Mouse (Mus musculus) heart, embryonic 15.5 days (tissue): ENCODE results near the gene Dnajb13. TPM values are rescaled to one million over a fixed set of nuclear protein-coding genes. Genes with fewer than 3 reads are reported as not detected.
A peak's percentile ranks its signal among the peaks of the same experiment; 100 is the strongest.

Experiments
- ATAC-seq: fragments of 200-750 bp; cut with Nextera tagmentation; replicated peaks from 2 replicates; pipeline ENCODE4 v1.8.0; 2017; ENCODE audit warnings: low read depth, moderate TSS enrichment; ENCODE audit not compliant: insufficient number of reproducible peaks, insufficient read depth, low FRiP score
- H3K27ac ChIP-seq: fragments of 300-500 bp; sonication (generic); 2 replicates; pipeline ENCODE4 v1.5.1; 2015; ENCODE audit warnings: mild to moderate bottlenecking, inconsistent platforms
- H3K27me3 ChIP-seq: fragments of 300-500 bp; sonication (generic); 2 replicates; pipeline ENCODE4 v1.6.1; 2015; ENCODE audit warnings: inconsistent platforms
- H3K36me3 ChIP-seq: fragments of 300-500 bp; sonication (generic); 2 replicates; pipeline ENCODE4 v1.6.1; 2015; ENCODE audit warnings: mild to moderate bottlenecking, inconsistent platforms
- H3K4me1 ChIP-seq: fragments of 300-500 bp; sonication (generic); replicated peaks from 2 replicates; pipeline ENCODE4 v1.6.1; 2015; ENCODE audit warnings: inconsistent platforms
- H3K4me2 ChIP-seq: fragments of 300-500 bp; sonication (generic); 2 replicates; pipeline ENCODE4 v1.6.1; 2015; ENCODE audit warnings: inconsistent platforms, mild to moderate bottlenecking, moderate library complexity
- H3K4me3 ChIP-seq: fragments of 300-500 bp; sonication (generic); 2 replicates; pipeline ENCODE4 v1.5.1; 2015; ENCODE audit warnings: mild to moderate bottlenecking, inconsistent platforms
- H3K9ac ChIP-seq: fragments of 300-500 bp; sonication (generic); 2 replicates; pipeline ENCODE4 v1.6.1; 2015; ENCODE audit warnings: mild to moderate bottlenecking, inconsistent platforms
- H3K9me3 ChIP-seq: fragments of 300-500 bp; sonication (generic); replicated peaks from 2 replicates; pipeline ENCODE4 v1.6.1; 2016; ENCODE audit warnings: inconsistent platforms
- WGBS: fragments of 180-500 bp; shearing (Covaris S2); methylation state at CpG from one replicate; pipeline ENCODE4 v1.1.7; 2015; ENCODE audit warnings: mixed read lengths; 5-methylcytosine and 5-hydroxymethylcytosine counted together
- polyA plus RNA-seq: library from polyadenylated mRNA; unstranded; fragments of >200 nt; fragmentation: Nextera tagmentation; extraction: Ambion mirVana; gene quantifications from 2 replicates; pipeline ENCODE4 v1.2.1, GENCODE M21; 2015

Gene Dnajb13
- polyA plus RNA-seq, 1 experiment from 2014 or later: 0.18 TPM

GRCm38 (mm10) chr7:100496791-100497190, 18.0 kb downstream of the Dnajb13 start:
- no peak for ATAC-seq
- Histone ChIP-seq H3K9ac (no peak overlapping the region), H3K4me1 (peaks cover 42% of the 10 kb centered on the region), H3K27ac (peak overlapping the region; percentile 76; the same call in 1 of the 2 replicates), H3K9me3 (no peaks in the 10 kb centered on the region), H3K4me2 (no peak overlapping the region), H3K27me3 (no peaks in the 10 kb centered on the region), H3K4me3 (0 out of 2 replicates have a peak overlapping the region, but pooled peaks have one; percentile 54), H3K36me3 (peaks cover 14% of the 10 kb centered on the region)
- WGBS: 96% methylated on average over 9 of the region's 9 CpGs

GRCm38 (mm10) chr7:100496371-100496770, 18.4 kb downstream of the Dnajb13 start:
- no peak for ATAC-seq
- Histone ChIP-seq H3K9me3 (no peaks in the 10 kb centered on the region), H3K4me3 (peak overlapping the region; percentile 54; the same call in 1 of the 2 replicates), H3K36me3 (peaks cover 14% of the 10 kb centered on the region), H3K4me1 (peaks cover 42% of the 10 kb centered on the region), H3K4me2 (peak overlapping the region; percentile 85), H3K27me3 (no peaks in the 10 kb centered on the region), H3K9ac (no peak overlapping the region), H3K27ac (peak overlapping the region; percentile 76)
- WGBS: 68% methylated on average over 6 of the region's 6 CpGs

GRCm38 (mm10) chr7:100495581-100496251, 19.0 kb downstream of the Dnajb13 start:
- 25% methylated on average over 11 of the region's 11 CpGs for WGBS
- ATAC-seq: peak; percentile 34
- H3K9ac ChIP-seq: peak overlapping the region; percentile 33
- H3K9me3 ChIP-seq: no peaks in the 10 kb centered on the region
- peak overlapping the region; percentile 54 for H3K4me3 ChIP-seq
- peak overlapping the region; percentile 76 for H3K27ac ChIP-seq
- peaks cover 42% of the 10 kb centered on the region for H3K4me1 ChIP-seq
- peaks cover 14% of the 10 kb centered on the region for H3K36me3 ChIP-seq
- H3K27me3 ChIP-seq: no peaks in the 10 kb centered on the region
- H3K4me2 ChIP-seq: peak overlapping the region; percentile 85

- Histone ChIP-seq H3K27me3 (no peaks in the 10 kb centered on the region), H3K4me3 (peak overlapping the region; percentile 54), H3K4me1 (peaks cover 42% of the 10 kb centered on the region), H3K9me3 (no peaks in the 10 kb centered on the region), H3K36me3 (peaks cover 14% of the 10 kb centered on the region), H3K27ac (peak overlapping the region; percentile 76), H3K9ac (peak overlapping the region; percentile 33), H3K4me2 (peak overlapping the region; percentile 85)
- 0 out of 2 replicates have a peak, but pooled peaks have one; percentile 2 for ATAC-seq
- 38% methylated on average over 8 of the region's 8 CpGs for WGBS
Observed at GRCm38 (mm10) chr7:100495042-100495441, 19.7 kb downstream of the Dnajb13 start.

GRCm38 (mm10) chr7:100494415-100494831, 20.3 kb downstream of the Dnajb13 start:
- Histone ChIP-seq H3K27me3 (no peaks in the 10 kb centered on the region), H3K9ac (no peak overlapping the region), H3K9me3 (no peaks in the 10 kb centered on the region), H3K4me3 (peak overlapping the region; percentile 54), H3K36me3 (peaks cover 14% of the 10 kb centered on the region), H3K4me2 (peak overlapping the region; percentile 85), H3K4me1 (peaks cover 42% of the 10 kb centered on the region), H3K27ac (peak overlapping the region; percentile 77; the same call in 1 of the 2 replicates)
- 85% methylated on average over 7 of the region's 7 CpGs for WGBS
- ATAC-seq: no peak

GRCm38 (mm10) chr7:100493484-100494414, 21.0 kb downstream of the Dnajb13 start:
- H3K36me3 ChIP-seq: peaks cover 14% of the 10 kb centered on the region

GRCm38 (mm10) chr7:100493117-100493483, 21.7 kb downstream of the Dnajb13 start, which contains the start of gene Ucp2:
Gene Ucp2 (plus strand): TSS chr7:100493337.
- Histone ChIP-seq H3K4me1 (peaks cover 49% of the 10 kb centered on the region), H3K9me3 (no peaks in the 10 kb centered on the region), H3K4me3 (peak within 1 kb of the TSS; percentile 54), H3K36me3 (peaks cover 14% of the 10 kb centered on the region), H3K9ac (peak within 1 kb of the TSS; percentile 61), H3K4me2 (peak within 1 kb of the TSS; percentile 85), H3K27me3 (no peaks in the 10 kb centered on the region), H3K27ac (peak within 1 kb of the TSS; percentile 77)
- ATAC-seq: peak; percentile 71
- 2% methylated on average over 27 of the region's 27 CpGs for WGBS

More at GRCm38 (mm10) chr7:100493484-100494414, 21.0 kb downstream of the Dnajb13 start:
- peak overlapping the region; percentile 61 for H3K9ac ChIP-seq
- no peaks in the 10 kb centered on the region for H3K9me3 ChIP-seq
- H3K27me3 ChIP-seq: no peaks in the 10 kb centered on the region
- peak overlapping the region; percentile 85 for H3K4me2 ChIP-seq
- peak overlapping the region; percentile 77 for H3K27ac ChIP-seq
- ATAC-seq: peak; percentile 37
- peak overlapping the region; percentile 54 for H3K4me3 ChIP-seq
- H3K4me1 ChIP-seq: peaks cover 44% of the 10 kb centered on the region
- 28% methylated on average over 19 of the region's 19 CpGs for WGBS

- H3K9ac ChIP-seq: peak overlapping the region; percentile 61
- H3K36me3 ChIP-seq: peaks cover 10% of the 10 kb centered on the region
- ATAC-seq: peak; percentile 27
- H3K4me3 ChIP-seq: peak overlapping the region; percentile 54
- H3K9me3 ChIP-seq: no peaks in the 10 kb centered on the region
- peak overlapping the region; percentile 85 for H3K4me2 ChIP-seq
- peak overlapping the region; percentile 77 for H3K27ac ChIP-seq
- H3K4me1 ChIP-seq: peaks cover 49% of the 10 kb centered on the region
- 4% methylated on average over 36 of the region's 36 CpGs for WGBS
- no peaks in the 10 kb centered on the region for H3K27me3 ChIP-seq
Observed at GRCm38 (mm10) chr7:100492391-100493116, 22.2 kb downstream of the Dnajb13 start.

- H3K27me3 ChIP-seq: no peaks in the 10 kb centered on the region
- ATAC-seq: no peak
- peaks cover 20% of the 10 kb centered on the region for H3K4me1 ChIP-seq
- H3K9me3 ChIP-seq: no peaks in the 10 kb centered on the region
- H3K4me2 ChIP-seq: peak overlapping the region; percentile 20; the same call in 1 of the 2 replicates
- no peaks in the 10 kb centered on the region for H3K36me3 ChIP-seq
- H3K9ac ChIP-seq: no peak overlapping the region
- 25% methylated on average over 10 of the region's 10 CpGs for WGBS
- H3K27ac ChIP-seq: 0 out of 2 replicates have a peak overlapping the region, but pooled peaks have one; percentile 15
- no peak overlapping the region for H3K4me3 ChIP-seq
Observed at GRCm38 (mm10) chr7:100488474-100489048, 26.2 kb downstream of the Dnajb13 start.

- H3K9ac ChIP-seq: no peak overlapping the region
- 69% methylated on average over 2 of the region's 2 CpGs for WGBS
- no peaks in the 10 kb centered on the region for H3K27me3 ChIP-seq
- H3K9me3 ChIP-seq: no peaks in the 10 kb centered on the region
- H3K4me1 ChIP-seq: peaks cover 7% of the 10 kb centered on the region
- no peak overlapping the region for H3K4me3 ChIP-seq
- H3K4me2 ChIP-seq: no peak overlapping the region
- no peak overlapping the region for H3K27ac ChIP-seq
- no peaks in the 10 kb centered on the region for H3K36me3 ChIP-seq
- no peak for ATAC-seq
Observed at GRCm38 (mm10) chr7:100487301-100487700, 27.5 kb downstream of the Dnajb13 start.
